Mouse (Mus musculus): Measurements from ENCODE around the gene Cdhr3. TPM values are rescaled to one million over a fixed set of nuclear protein-coding genes. Genes with fewer than 3 reads are reported as not detected.

The Cdhr3 gene
- total RNA-seq (2014; rRNA removed) (0.42 and 0.55 TPM in 2 replicates), polyA plus RNA-seq (2015; fragmentation: Nextera tagmentation; extraction: Ambion mirVana) (0.72 and 1.0 TPM in 2 replicates)

- H3K4me2 ChIP-seq (ENCODE audit: low read depth, low read length, poor library complexity, severe bottlenecking) = no peak within 1 kb of the TSS
- H3K9me3 ChIP-seq (ENCODE audit: low read length) = no peaks in the 10 kb centered on the region
- no peak within 1 kb of the TSS for H3K27ac ChIP-seq (ENCODE audit: low read depth, low read length)
- H3K9ac ChIP-seq (replicated peaks; ENCODE audit: low read length, poor library complexity, severe bottlenecking) = no peak within 1 kb of the TSS
- no peaks in the 10 kb centered on the region for H3K36me3 ChIP-seq (ENCODE audit: insufficient read depth, low read length)
- DNase-seq (ENCODE audit: low spot score) (no peak), ATAC-seq (ENCODE audit: low FRiP score) (no peak)
- H3K4me1 ChIP-seq (ENCODE audit: insufficient read depth, low read length) = no peaks in the 10 kb centered on the region
- 78% methylated on average over 6 of the region's 6 CpGs for WGBS
- TF ChIP-seq CTCF (IDR thresholded peaks at IDR 0.05) = no peak
- H3K27me3 ChIP-seq (ENCODE audit: insufficient read depth, low read length) = no peaks in the 10 kb centered on the region
- H3K4me3 ChIP-seq (ENCODE audit: low read depth, low read length) = no peak within 1 kb of the TSS
These were observed at the start of gene Cdhr3 for GRCm38 (mm10) chr12:33092775-33093174. Cdhr3 (minus strand) TSS chr12:33092875.

DNA sequence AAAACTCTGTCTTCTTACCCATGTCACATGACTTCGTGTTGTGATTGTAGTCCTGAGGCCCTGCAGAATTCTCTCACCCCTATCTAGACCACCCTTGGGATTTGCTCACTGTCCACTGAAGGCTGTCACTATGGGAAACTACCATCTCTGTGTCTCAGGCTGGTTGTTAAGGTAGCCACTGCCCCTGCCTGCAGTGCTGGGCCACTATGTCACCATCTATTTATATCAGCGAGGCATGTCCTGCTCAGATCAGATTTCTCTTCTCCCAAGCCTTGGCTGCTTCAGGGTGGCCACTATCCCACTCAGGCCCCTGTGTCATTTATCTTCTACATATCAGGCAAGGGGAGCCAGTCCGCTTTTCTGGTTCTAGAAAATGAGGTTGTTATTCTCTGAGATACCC is 46.4 kb upstream of the Cdhr3 start:
- DNase-seq (ENCODE audit: low spot score) (no peak), ATAC-seq (ENCODE audit: low FRiP score) (no peak)
- Histone ChIP-seq H3K36me3 (ENCODE audit: insufficient read depth, low read length) (no peaks in the 10 kb centered on the region), H3K9ac (replicated peaks; ENCODE audit: low read length, poor library complexity, severe bottlenecking) (no peak overlapping the region), H3K4me3 (ENCODE audit: low read depth, low read length) (no peak overlapping the region), H3K4me2 (ENCODE audit: low read depth, low read length, poor library complexity, severe bottlenecking) (no peak overlapping the region), H3K4me1 (ENCODE audit: insufficient read depth, low read length) (no peaks in the 10 kb centered on the region), H3K9me3 (ENCODE audit: low read length) (no peaks in the 10 kb centered on the region), H3K27me3 (ENCODE audit: insufficient read depth, low read length) (no peaks in the 10 kb centered on the region), H3K27ac (ENCODE audit: low read depth, low read length) (no peak overlapping the region)
- WGBS = 85% methylated on average over 3 of the region's 3 CpGs
- TF ChIP-seq CTCF (IDR thresholded peaks at IDR 0.05) = no peak

DNA sequence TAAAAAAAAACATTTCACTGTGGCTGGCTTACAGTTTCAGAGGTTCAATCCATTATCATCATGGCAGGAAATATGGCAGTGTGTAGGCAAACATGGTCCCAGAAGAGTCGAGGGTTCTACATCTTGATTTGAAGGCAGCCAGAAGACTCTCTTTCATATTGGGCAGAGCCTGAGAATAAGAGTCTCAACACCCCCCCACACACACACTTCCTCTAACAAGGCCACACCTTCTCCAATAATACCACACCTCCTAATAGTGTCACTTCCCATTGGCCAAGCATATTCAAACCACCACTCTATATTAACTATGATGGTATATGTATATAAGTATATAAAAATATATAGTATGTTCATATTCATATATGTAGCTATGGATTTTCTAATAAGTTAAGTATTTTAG is 45.2 kb upstream of the Cdhr3 start:
- no peak overlapping the region for H3K4me3 ChIP-seq (ENCODE audit: low read depth, low read length)
- DNase-seq (ENCODE audit: low spot score) = no peak
- no peaks in the 10 kb centered on the region for H3K36me3 ChIP-seq (ENCODE audit: insufficient read depth, low read length)
- H3K4me2 ChIP-seq (ENCODE audit: low read depth, low read length, poor library complexity, severe bottlenecking) = no peak overlapping the region
- no peak overlapping the region for H3K27ac ChIP-seq (ENCODE audit: low read depth, low read length)
- H3K9me3 ChIP-seq (ENCODE audit: low read length) = no peaks in the 10 kb centered on the region
- WGBS = 97% methylated on average over 1 of the region's 1 CpGs
- TF ChIP-seq CTCF (IDR thresholded peaks at IDR 0.05) = no peak
- H3K4me1 ChIP-seq (ENCODE audit: insufficient read depth, low read length) = no peaks in the 10 kb centered on the region
- ATAC-seq (ENCODE audit: low FRiP score) = no peak
- H3K9ac ChIP-seq (replicated peaks; ENCODE audit: low read length, poor library complexity, severe bottlenecking) = no peak overlapping the region
- H3K27me3 ChIP-seq (ENCODE audit: insufficient read depth, low read length) = no peaks in the 10 kb centered on the region

DNA sequence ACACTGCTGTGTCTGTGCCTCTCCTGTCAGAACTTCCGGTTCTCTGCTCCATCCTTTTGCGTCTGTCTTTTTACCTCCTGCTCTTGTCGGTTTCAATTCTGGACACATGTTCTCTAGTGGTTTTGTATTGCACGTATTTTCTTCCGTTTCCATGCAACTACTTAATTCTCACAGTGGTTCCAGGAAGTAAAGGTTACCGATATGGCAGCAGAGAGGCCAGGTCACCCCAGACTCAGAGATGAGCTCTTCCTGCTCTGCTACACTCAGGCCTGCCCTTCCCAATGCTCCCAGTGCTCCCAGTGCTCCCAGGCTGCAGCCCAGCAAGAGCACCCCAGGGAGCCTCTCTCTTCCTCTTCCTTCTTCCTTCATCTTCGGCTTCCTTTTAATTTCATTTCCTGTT is 39.1 kb upstream of the Cdhr3 start:
- no peak overlapping the region for H3K4me3 ChIP-seq (ENCODE audit: low read depth, low read length)
- no peaks in the 10 kb centered on the region for H3K27me3 ChIP-seq (ENCODE audit: insufficient read depth, low read length)
- no peak overlapping the region for H3K27ac ChIP-seq (ENCODE audit: low read depth, low read length)
- H3K4me2 ChIP-seq (ENCODE audit: low read depth, low read length, poor library complexity, severe bottlenecking) = no peak overlapping the region
- 78% methylated on average over 7 of the region's 7 CpGs for WGBS
- H3K4me1 ChIP-seq (ENCODE audit: insufficient read depth, low read length) = no peaks in the 10 kb centered on the region
- no peak for ATAC-seq (ENCODE audit: low FRiP score)
- no peaks in the 10 kb centered on the region for H3K36me3 ChIP-seq (ENCODE audit: insufficient read depth, low read length)
- no peak overlapping the region for H3K9ac ChIP-seq (replicated peaks; ENCODE audit: low read length, poor library complexity, severe bottlenecking)
- TF ChIP-seq CTCF (IDR thresholded peaks at IDR 0.05) = no peak
- no peak for DNase-seq (ENCODE audit: low spot score)
- no peaks in the 10 kb centered on the region for H3K9me3 ChIP-seq (ENCODE audit: low read length)

- Histone ChIP-seq H3K27me3 (ENCODE audit: insufficient read depth, low read length) (no peaks in the 10 kb centered on the region), H3K9ac (replicated peaks; ENCODE audit: low read length, poor library complexity, severe bottlenecking) (no peak overlapping the region), H3K27ac (ENCODE audit: low read depth, low read length) (no peak overlapping the region), H3K4me3 (ENCODE audit: low read depth, low read length) (no peak overlapping the region), H3K9me3 (ENCODE audit: low read length) (no peaks in the 10 kb centered on the region), H3K4me1 (ENCODE audit: insufficient read depth, low read length) (no peaks in the 10 kb centered on the region), H3K36me3 (ENCODE audit: insufficient read depth, low read length) (no peaks in the 10 kb centered on the region), H3K4me2 (ENCODE audit: low read depth, low read length, poor library complexity, severe bottlenecking) (no peak overlapping the region)
- no peak for TF ChIP-seq CTCF (IDR thresholded peaks at IDR 0.05)
- 29% methylated on average over 8 of the region's 8 CpGs for WGBS
- no peak for ATAC-seq (ENCODE audit: low FRiP score)
- peak; percentile 46 for DNase-seq (ENCODE audit: low spot score)
These were observed 37.7 kb upstream of the Cdhr3 start for GRCm38 (mm10) chr12:33130401-33130800.

- H3K27ac ChIP-seq (ENCODE audit: low read depth, low read length) = no peak overlapping the region
- no peaks in the 10 kb centered on the region for H3K4me1 ChIP-seq (ENCODE audit: insufficient read depth, low read length)
- H3K4me2 ChIP-seq (ENCODE audit: low read depth, low read length, poor library complexity, severe bottlenecking) = no peak overlapping the region
- no peak for DNase-seq (ENCODE audit: low spot score)
- no peaks in the 10 kb centered on the region for H3K36me3 ChIP-seq (ENCODE audit: insufficient read depth, low read length)
- no peaks in the 10 kb centered on the region for H3K9me3 ChIP-seq (ENCODE audit: low read length)
- no peaks in the 10 kb centered on the region for H3K27me3 ChIP-seq (ENCODE audit: insufficient read depth, low read length)
- no peak overlapping the region for H3K9ac ChIP-seq (replicated peaks; ENCODE audit: low read length, poor library complexity, severe bottlenecking)
- 16% methylated on average over 4 of the region's 4 CpGs for WGBS
- ATAC-seq (ENCODE audit: low FRiP score) = 0 out of 2 replicates have a peak, but pooled peaks have one; percentile 16
- H3K4me3 ChIP-seq (ENCODE audit: low read depth, low read length) = no peak overlapping the region
- TF ChIP-seq CTCF (IDR thresholded peaks at IDR 0.05) = no peak
These were observed 36.7 kb upstream of the Cdhr3 start for GRCm38 (mm10) chr12:33129410-33129809.

Data from midbrain, postnatal 0 days (tissue).